Mouse (Mus musculus) CH12.LX (cell line): ENCODE results near the gene Ano7. TPM values are rescaled to one million over a fixed set of nuclear protein-coding genes. Genes with fewer than 3 reads are reported as not detected.

Source experiments
- DNase-seq: peaks from one replicate; pipeline ENCODE4 v3.0.0-alpha.2; 2013; ENCODE audit errors: extremely low read depth
- H3K27ac ChIP-seq: 2 replicates; pipeline ENCODE4 v1.5.1; 2012; ENCODE audit warnings: low read depth, mild to moderate bottlenecking, control low read depth, moderate library complexity; ENCODE audit not compliant: insufficient read depth
- H3K27me3 ChIP-seq: replicated peaks from 2 replicates; pipeline ENCODE3; 2012; ENCODE audit warnings: inconsistent platforms
- H3K36me3 ChIP-seq, 2 experiments: replicated peaks in 1 of 2; 2 replicates each; pipeline versions ENCODE3 to v1.6.1; 2012; ENCODE audit warnings: inconsistent platforms in 1 of 2, low read length in 1 of 2, mild to moderate bottlenecking in 1 of 2, mixed read lengths in 1 of 2, moderate library complexity in 1 of 2; ENCODE audit not compliant: control insufficient read depth in 1 of 2, insufficient read depth in 1 of 2
- H3K4me1 ChIP-seq, 2 experiments: 2 replicates each; pipeline ENCODE4 v1.6.1; 2012; ENCODE audit warnings: inconsistent platforms in 1 of 2, moderate library complexity in 1 of 2; ENCODE audit not compliant: insufficient read depth in 2 of 2, control insufficient read depth in 1 of 2
- H3K4me2 ChIP-seq: 2 replicates; pipeline ENCODE4 v1.6.1; 2012; ENCODE audit warnings: low read depth, mild to moderate bottlenecking, control low read depth; ENCODE audit not compliant: poor library complexity, insufficient read depth, severe bottlenecking
- H3K4me3 ChIP-seq, 3 experiments: fragments of 150-350 bp in 1 of 3; sonication (generic) in 1 of 3; replicated peaks in 1 of 3; 2 replicates each; pipeline versions ENCODE3 to v1.5.1; 2011 to 2012; ENCODE audit warnings: low read depth in 2 of 3, low read length in 2 of 3, mild to moderate bottlenecking in 2 of 3, moderate library complexity in 2 of 3, control low read depth in 1 of 3, improper control_type of control experiment in 1 of 3, inconsistent platforms in 1 of 3, mixed read lengths in 1 of 3; ENCODE audit not compliant: poor library complexity in 1 of 3
- H3K79me2 ChIP-seq: replicated peaks from 2 replicates; pipeline ENCODE4 v1.6.1; 2012; ENCODE audit warnings: mild to moderate bottlenecking, moderate library complexity; ENCODE audit not compliant: control insufficient read depth, poor library complexity, insufficient read depth, severe bottlenecking; ENCODE audit errors: extremely low read depth
- H3K9ac ChIP-seq: 2 replicates; pipeline ENCODE4 v1.6.1; 2012; ENCODE audit warnings: low read depth, mild to moderate bottlenecking, control low read depth, moderate library complexity; ENCODE audit not compliant: insufficient read depth
- H3K9me3 ChIP-seq: replicated peaks from 2 replicates; pipeline ENCODE3; 2012; ENCODE audit warnings: low read length, inconsistent platforms, mixed read lengths
- BHLHE40 ChIP-seq: IDR thresholded peaks from 2 replicates; pipeline ENCODE4 v1.6.1; 2011; ENCODE audit warnings: mild to moderate bottlenecking, low read depth, low read length, improper control_type of control experiment
- CHD1 ChIP-seq: IDR thresholded peaks from 2 replicates; pipeline ENCODE4 v1.6.1; 2012; ENCODE audit warnings: low read depth, low read length, improper control_type of control experiment, inconsistent platforms
- CHD2 ChIP-seq: IDR thresholded peaks from 2 replicates; pipeline ENCODE4 v1.6.1; 2011; ENCODE audit warnings: low read length, improper control_type of control experiment
- E2F4 ChIP-seq: IDR thresholded peaks from 2 replicates; pipeline ENCODE4 v1.6.1; 2011; ENCODE audit warnings: low read depth, low read length, improper control_type of control experiment; ENCODE audit not compliant: insufficient replicate concordance
- ETS1 ChIP-seq: conservative IDR thresholded peaks from 2 replicates; pipeline ENCODE4 v1.6.1; 2012; ENCODE audit warnings: low read depth, mild to moderate bottlenecking, inconsistent platforms, low read length, improper control_type of control experiment, moderate library complexity
- JUND ChIP-seq: conservative IDR thresholded peaks from 2 replicates; pipeline ENCODE4 v1.6.1; 2011; ENCODE audit warnings: low read depth, low read length, improper control_type of control experiment
- KAT2A ChIP-seq: IDR thresholded peaks from 2 replicates; pipeline ENCODE4 v1.6.1; 2012; ENCODE audit warnings: low read length, improper control_type of control experiment, inconsistent platforms; ENCODE audit not compliant: insufficient replicate concordance
- MXI1 ChIP-seq: IDR thresholded peaks from 2 replicates; pipeline ENCODE4 v1.6.1; 2011; ENCODE audit warnings: mild to moderate bottlenecking, low read depth, low read length, improper control_type of control experiment
- RAD21 ChIP-seq: IDR thresholded peaks from 2 replicates; pipeline ENCODE4 v1.6.1; 2011; ENCODE audit warnings: low read depth, mild to moderate bottlenecking, low read length, improper control_type of control experiment, moderate library complexity
- RCOR1 ChIP-seq: conservative IDR thresholded peaks from 2 replicates; pipeline ENCODE4 v1.6.1; 2012; ENCODE audit warnings: low read depth, mild to moderate bottlenecking, inconsistent platforms, low read length, improper control_type of control experiment
- SIN3A ChIP-seq: IDR thresholded peaks from 2 replicates; pipeline ENCODE4 v1.6.1; 2012; ENCODE audit warnings: low read length, improper control_type of control experiment, inconsistent platforms
- SMC3 ChIP-seq: IDR thresholded peaks from 2 replicates; pipeline ENCODE4 v1.6.1; 2011; ENCODE audit warnings: low read depth, low read length, improper control_type of control experiment
- TBP ChIP-seq: conservative IDR thresholded peaks from 2 replicates; pipeline ENCODE4 v1.6.1; 2011; ENCODE audit warnings: low read depth, low read length, improper control_type of control experiment
- TCF12 ChIP-seq: IDR thresholded peaks from 2 replicates; pipeline ENCODE4 v1.6.1; 2014; ENCODE audit warnings: low read depth, mild to moderate bottlenecking, inconsistent platforms, low read length, improper control_type of control experiment
- USF1 ChIP-seq: IDR thresholded peaks from 2 replicates; pipeline ENCODE4 v1.6.1; 2014; ENCODE audit warnings: low read depth, mild to moderate bottlenecking, inconsistent platforms, low read length, improper control_type of control experiment
- USF2 ChIP-seq: conservative IDR thresholded peaks from 2 replicates; pipeline ENCODE4 v1.6.1; 2011; ENCODE audit warnings: low read depth, low read length, improper control_type of control experiment
- dilution Hi-C: fragments of 300-500 bp; cut with MboI; formaldehyde crosslinking; loops from 2 replicates; pipeline ENCODE4 v1.14.3; 2020; ENCODE audit warnings: low sequenced_read_pairs; ENCODE audit not compliant: extremely low pct_unique_long_range_greater_than_20kb, extremely low pct_ligation_motif_present
- in situ Hi-C: fragments of 300-500 bp; cut with MboI; formaldehyde crosslinking; loops from 3 replicates; pipeline ENCODE4 v1.14.3; 2019; ENCODE audit warnings: low sequenced_read_pairs, low pct_ligation_motif_present, low pct_unique_long_range_greater_than_20kb, mixed read lengths
- polyA plus RNA-seq: library from polyadenylated mRNA; unstranded; fragments of >175 nt; gene quantifications from 2 replicates; pipeline ENCODE4 v1.2.1, GENCODE M21; 2012; ENCODE audit warnings: low read depth; ENCODE audit not compliant: insufficient read length
- total RNA-seq, 2 experiments: library from RNA; depleted of rRNA; stranded (reverse); fragments of 300-350 nt in 1 of 2; fragments of >200 nt in 1 of 2; gene quantifications; 2 replicates each; pipeline ENCODE4 v1.2.3; 2012 to 2014

Gene Ano7
- total and polyA plus RNA-seq, 3 experiments, result 0.21 to 0.31 TPM; not detected in 1

GRCm38 (mm10) chr1:93347176-93347575 lies 26.6 kb upstream of the Ano7 start:
- Histone ChIP-seq H3K9me3 (no peaks in the 10 kb centered on the region), H3K27ac (no peak overlapping the region), H3K4me2 (no peak overlapping the region), H3K9ac (no peak overlapping the region), H3K36me3 (peaks cover 45 to 68% of the 10 kb centered on the region in 2 experiments), H3K4me1 (peaks cover 5 to 17% of the 10 kb centered on the region in 2 experiments), H3K4me3 (no peak overlapping the region), H3K79me2 (peaks cover 22% of the 10 kb centered on the region), H3K27me3 (no peaks in the 10 kb centered on the region)
- dilution Hi-C loops (no loop called here), in situ Hi-C loops (no loop called here)
- TF ChIP-seq TCF12 (no peak), SIN3A (no peak), E2F4 (no peak), TBP (no peak), JUND (no peak)
- no peak for DNase-seq

- Histone ChIP-seq H3K36me3 (peaks cover 65 to 92% of the 10 kb centered on the region in 2 experiments), H3K9ac (no peak overlapping the region), H3K27me3 (no peaks in the 10 kb centered on the region), H3K4me1 (peaks cover 3 to 11% of the 10 kb centered on the region in 2 experiments; a peak in 3 of 4 replicates), H3K27ac (no peak overlapping the region), H3K9me3 (no peaks in the 10 kb centered on the region), H3K79me2 (peaks cover 12% of the 10 kb centered on the region), H3K4me3 (no peak overlapping the region), H3K4me2 (no peak overlapping the region)
- in situ Hi-C loops (no loop called here), dilution Hi-C loops (no loop called here)
- DNase-seq, result no peak
- TF ChIP-seq CHD1 (no peak), BHLHE40 (no peak), MXI1 (no peak), USF2 (no peak), CHD2 (no peak), SMC3 (no peak), RAD21 (no peak), USF1 (no peak), ETS1 (no peak), KAT2A (no peak), RCOR1 (no peak)
These were observed 24.0 kb upstream of the Ano7 start for GRCm38 (mm10) chr1:93349701-93350100.
